In genomic region chr6:72272161-72272696, GRCm38 (mm10) we compare ENCODE assay signal across 14 mouse cellular contexts. TPM values are rescaled to one million over a fixed set of nuclear protein-coding genes. Genes with fewer than 3 reads are reported as not detected.
DNase-seq lines count a peak whose midpoint lies in the region; ATAC-seq and TF ChIP-seq lines count a peak whose summit lies in the region.
"Had no signal": no experiment of that assay in that cellular context is flagged by ENCODE, and none has a peak within 500 bp of the region (broad histone marks: within the 10 kb centered on the region; RNA-seq: fewer than 3 reads in every experiment).

No protein-coding gene starts in this region.

- H3K36me3 ChIP-seq in intestine, embryonic 15.5 days, result no peaks in the 10 kb centered on the region
- no peaks in the 10 kb centered on the region for H3K36me3 ChIP-seq in intestine, postnatal 0 days (ENCODE audit: control insufficient read depth, insufficient read depth)
- no peaks in the 10 kb centered on the region for H3K36me3 ChIP-seq in stomach, embryonic 15.5 days
- no peaks in the 10 kb centered on the region for H3K36me3 ChIP-seq in forebrain, embryonic 11.5 days (ENCODE audit: control insufficient read depth, insufficient read depth, low read length)

- no peak overlapping the region for H3K4me2 ChIP-seq in intestine, embryonic 15.5 days (replicated peaks)
- no peak overlapping the region for H3K4me2 ChIP-seq in intestine, postnatal 0 days (replicated peaks; ENCODE audit: low read depth)
- no peak overlapping the region for H3K4me2 ChIP-seq in stomach, embryonic 15.5 days
- H3K4me2 ChIP-seq in forebrain, embryonic 11.5 days (ENCODE audit: low read depth, low read length, severe bottlenecking), result no peak overlapping the region

- H3K27me3 ChIP-seq in intestine, embryonic 15.5 days (replicated peaks), result no peaks in the 10 kb centered on the region
- H3K27me3 ChIP-seq in intestine, postnatal 0 days (replicated peaks; ENCODE audit: control insufficient read depth, insufficient read depth, low read length), result no peaks in the 10 kb centered on the region
- H3K27me3 ChIP-seq in stomach, embryonic 15.5 days (replicated peaks), result no peaks in the 10 kb centered on the region
- H3K27me3 ChIP-seq in forebrain, embryonic 11.5 days (ENCODE audit: control insufficient read depth, insufficient read depth, low read length), result no peaks in the 10 kb centered on the region
- H3K27me3 ChIP-seq: megakaryocyte, embryonic 14.5 days had no signal

- no peaks in the 10 kb centered on the region for H3K4me1 ChIP-seq in intestine, embryonic 15.5 days (replicated peaks)
- no peaks in the 10 kb centered on the region for H3K4me1 ChIP-seq in intestine, postnatal 0 days (replicated peaks; ENCODE audit: control insufficient read depth, insufficient read depth, low read length)
- 0 out of 2 replicates have a peak, but pooled peaks cover 5% of the 10 kb centered on the region for H3K4me1 ChIP-seq in stomach, embryonic 15.5 days
- no peaks in the 10 kb centered on the region for H3K4me1 ChIP-seq in forebrain, embryonic 11.5 days (replicated peaks; ENCODE audit: control insufficient read depth, insufficient read depth, low read length)

- H3K27ac ChIP-seq in intestine, embryonic 15.5 days, result no peak overlapping the region
- H3K27ac ChIP-seq in intestine, postnatal 0 days (ENCODE audit: low read depth, low read length), result no peak overlapping the region
- no peak overlapping the region for H3K27ac ChIP-seq in stomach, embryonic 15.5 days
- no peak overlapping the region for H3K27ac ChIP-seq in forebrain, embryonic 11.5 days (ENCODE audit: low read depth, low read length)

- no peak for TF ChIP-seq CTCF in intestine, postnatal 0 days (IDR thresholded peaks at IDR 0.05; ENCODE audit: low read depth)

- peak; percentile 45; the same call in 1 of the 2 replicates for ATAC-seq in intestine, embryonic 15.5 days
- ATAC-seq in intestine, postnatal 0 days, result no peak
- ATAC-seq in stomach, embryonic 15.5 days (ENCODE audit: insufficient read depth, low FRiP score, low read depth), result peak; percentile 63; the same call in 1 of the 2 replicates
- no peak for ATAC-seq in forebrain, embryonic 11.5 days (replicated peaks; ENCODE audit: low FRiP score)
- ATAC-seq: forebrain, postnatal 0 days had no signal

- WGBS in intestine, embryonic 15.5 days, result 67% methylated on average over 10 of the region's 10 CpGs
- 65% methylated on average over 10 of the region's 10 CpGs for WGBS in intestine, postnatal 0 days
- 68% methylated on average over 10 of the region's 10 CpGs for WGBS in stomach, embryonic 15.5 days
- 91% methylated on average over 10 of the region's 10 CpGs for WGBS in forebrain, embryonic 11.5 days

- DNase-seq in adrenal gland, adult 2 months, result peak; percentile 33
- DNase-seq in adrenal gland, adult 8-10 months, result no peak
- peak; percentile 84 to 90 for DNase-seq in lung, adult 18-20 months
- DNase-seq in forebrain, embryonic 11.5 days (ENCODE audit: low spot score), result no peak
- no peak for DNase-seq in kidney, postnatal 36 days
- DNase-seq: cerebellum, adult 9-10 months; forebrain, postnatal 0 days had no signal

- no peak overlapping the region for H3K4me3 ChIP-seq in intestine, embryonic 15.5 days (replicated peaks)
- H3K4me3 ChIP-seq in intestine, postnatal 0 days (ENCODE audit: low read depth, low read length), result no peak overlapping the region
- H3K4me3 ChIP-seq in stomach, embryonic 15.5 days (replicated peaks), result no peak overlapping the region
- no peak overlapping the region for H3K4me3 ChIP-seq in forebrain, embryonic 11.5 days (ENCODE audit: low read depth, low read length)
- H3K4me3 ChIP-seq: megakaryocyte, embryonic 14.5 days had no signal

- H3K9ac ChIP-seq in intestine, embryonic 15.5 days, result no peak overlapping the region
- no peak overlapping the region for H3K9ac ChIP-seq in intestine, postnatal 0 days (ENCODE audit: low read depth, low read length)
- no peak overlapping the region for H3K9ac ChIP-seq in stomach, embryonic 15.5 days
- no peak overlapping the region for H3K9ac ChIP-seq in forebrain, embryonic 11.5 days (ENCODE audit: low read length)
- H3K9ac ChIP-seq: forebrain, postnatal 0 days had no signal

- no peaks in the 10 kb centered on the region for H3K9me3 ChIP-seq in intestine, embryonic 15.5 days
- no peaks in the 10 kb centered on the region for H3K9me3 ChIP-seq in intestine, postnatal 0 days (ENCODE audit: control insufficient read depth)
- H3K9me3 ChIP-seq in stomach, embryonic 15.5 days, result no peaks in the 10 kb centered on the region
- no peaks in the 10 kb centered on the region for H3K9me3 ChIP-seq in forebrain, embryonic 11.5 days (ENCODE audit: control insufficient read depth, low read length)
- H3K9me3 ChIP-seq: megakaryocyte, embryonic 14.5 days had no signal

RNA-seq across cellular contexts. Expression of gene Sftpb, which starts 32.2 kb away (rescaled TPM):
- not detected for total RNA-seq in adrenal gland, adult 2 months (2021)
- polyA plus RNA-seq in adrenal gland, adult 2 months (2012; rRNA removed), result 0.09 and 0.62 TPM in 2 replicates
- total RNA-seq in adrenal gland, adult 8-10 months (2022), result not detected
- polyA plus RNA-seq in intestine, embryonic 15.5 days (2015; fragmentation: Nextera tagmentation; extraction: Ambion mirVana), result not detected in 2 replicates
- 0.09 and 0.35 TPM in 2 replicates for polyA plus RNA-seq in intestine, postnatal 0 days (2015; fragmentation: Nextera tagmentation; extraction: Ambion mirVana)
- polyA plus RNA-seq in stomach, embryonic 15.5 days (2015; fragmentation: Nextera tagmentation; extraction: Ambion mirVana), result 0.10 TPM in 1 of 2 replicates, not detected in the other
- polyA plus RNA-seq in forebrain, embryonic 11.5 days (2014; fragmentation: Nextera tagmentation; extraction: Ambion mirVana), result not detected in 2 replicates
- total RNA-seq: forebrain, postnatal 0 days; left cerebral cortex, postnatal 14 days; monocyte, adult 5-6 weeks had no signal
- polyA plus RNA-seq: embryonic facial prominence, embryonic 11.5 days had no signal

RNA-seq across cellular contexts. Expression of gene Atoh8, which starts 36.9 kb away (rescaled TPM):
- total RNA-seq in adrenal gland, adult 2 months (2021), result 1 to 10 TPM; 2.3 to 3.1 TPM
- 5.5 and 8.3 TPM in 2 replicates for polyA plus RNA-seq in adrenal gland, adult 2 months (2012; rRNA removed)
- 1 to 10 TPM; 1.8 to 3.9 (median 2.2) TPM for total RNA-seq in adrenal gland, adult 8-10 months (2022)
- 9.4 and 9.6 TPM in 2 replicates for polyA plus RNA-seq in intestine, embryonic 15.5 days (2015; fragmentation: Nextera tagmentation; extraction: Ambion mirVana)
- 3.7 and 4.5 TPM in 2 replicates for polyA plus RNA-seq in intestine, postnatal 0 days (2015; fragmentation: Nextera tagmentation; extraction: Ambion mirVana)
- 9.8 and 11.2 TPM in 2 replicates for polyA plus RNA-seq in stomach, embryonic 15.5 days (2015; fragmentation: Nextera tagmentation; extraction: Ambion mirVana)
- polyA plus RNA-seq in forebrain, embryonic 11.5 days (2014; fragmentation: Nextera tagmentation; extraction: Ambion mirVana), result 10.8 and 11.8 TPM in 2 replicates
- total RNA-seq: monocyte, adult 5-6 weeks had no signal

Comparison
In these comparisons a context has a peak if more than half of its experiments do, and no peak if none do; other contexts are left out.
1. DNase-seq: peak in adrenal gland, adult 2 months (single experiment) and lung, adult 18-20 months (2 of 2); none in adrenal gland, adult 8-10 months (single experiment), forebrain, embryonic 11.5 days (single experiment) and kidney, postnatal 36 days (0 of 2).
2. ATAC-seq: peak in intestine, embryonic 15.5 days (single experiment) and stomach, embryonic 15.5 days (single experiment); none in intestine, postnatal 0 days (single experiment) and forebrain, embryonic 11.5 days (single experiment).